Mouse (Mus musculus): ENCODE results near the gene Pmis2. TPM values are rescaled to one million over a fixed set of nuclear protein-coding genes. Genes with fewer than 3 reads are reported as not detected.
A peak's percentile ranks its signal among the peaks of the same experiment; 100 is the strongest.

Pmis2 gene
- 1 to 10 TPM; 2.3 to 2.6 TPM for total RNA-seq (2021)
- long read RNA-seq, experiment 1, partial matches to known transcripts = 0 of 3 reads
- long read RNA-seq, experiment 1, other reads (novel, unspliced or antisense) = 3 of 3 reads
- long read RNA-seq, experiment 2, partial matches to known transcripts = 0 of 2 reads
- long read RNA-seq, experiment 2, other reads (novel, unspliced or antisense) = 2 of 2 reads

GRCm38 (mm10) chr7:30671480-30671879, at the start of gene Pmis2:
Pmis2 (minus strand) TSS chr7:30671605.
- intact Hi-C loops (cut with DNase I; ENCODE audit: low total_unique reads) = no loop called here
- DNase-seq = no peak

- no peak for DNase-seq
- intact Hi-C loops (cut with DNase I; ENCODE audit: low total_unique reads) = no loop called here
Observed at GRCm38 (mm10) chr7:30719669-30720068, 48.3 kb upstream of the Pmis2 start.

- no peak for DNase-seq
- intact Hi-C loops (cut with DNase I; ENCODE audit: low total_unique reads) = no loop called here
Observed at GRCm38 (mm10) chr7:30717716-30718046, 46.3 kb upstream of the Pmis2 start.

GRCm38 (mm10) chr7:30717006-30717715, 45.8 kb upstream of the Pmis2 start:
- peak; percentile 46 for DNase-seq
- intact Hi-C loops (cut with DNase I; ENCODE audit: low total_unique reads) = no loop called here

- intact Hi-C loops (cut with DNase I; ENCODE audit: low total_unique reads) = no loop called here
- DNase-seq = no peak
Observed at GRCm38 (mm10) chr7:30711942-30712341, 40.5 kb upstream of the Pmis2 start, which contains the start of gene Atp4a. Atp4a (plus strand) TSS chr7:30712209.

GRCm38 (mm10) chr7:30707441-30707840, 36.0 kb upstream of the Pmis2 start:
- DNase-seq = no peak
- intact Hi-C loops (cut with DNase I; ENCODE audit: low total_unique reads) = no loop called here

GRCm38 (mm10) chr7:30706214-30706882, 34.9 kb upstream of the Pmis2 start:
- no peak for DNase-seq
- intact Hi-C loops (cut with DNase I; ENCODE audit: low total_unique reads) = no loop called here

- intact Hi-C loops (cut with DNase I; ENCODE audit: low total_unique reads) = no loop called here
- DNase-seq = no peak
Observed at GRCm38 (mm10) chr7:30698589-30698988, 27.2 kb upstream of the Pmis2 start, which contains the start of gene 2200002J24Rik. 2200002J24Rik (plus strand) TSS chr7:30698926.

GRCm38 (mm10) chr7:30698101-30698500, 26.7 kb upstream of the Pmis2 start:
- intact Hi-C loops (cut with DNase I; ENCODE audit: low total_unique reads) = no loop called here
- DNase-seq = no peak

- no peak for DNase-seq
- intact Hi-C loops (cut with DNase I; ENCODE audit: low total_unique reads) = no loop called here
Observed at GRCm38 (mm10) chr7:30688325-30688724, 16.9 kb upstream of the Pmis2 start.

GRCm38 (mm10) chr7:30683425-30683824, 12.0 kb upstream of the Pmis2 start:
- intact Hi-C loops (cut with DNase I; ENCODE audit: low total_unique reads) = no loop called here
- DNase-seq = no peak

- DNase-seq = peak; percentile 20
Observed at GRCm38 (mm10) chr7:30681897-30682296, 10.5 kb upstream of the Pmis2 start.

GRCm38 (mm10) chr7:30678263-30678975, 7.0 kb upstream of the Pmis2 start:
- intact Hi-C loops (cut with DNase I; ENCODE audit: low total_unique reads) = no loop called here
- DNase-seq = peak; percentile 28

More at GRCm38 (mm10) chr7:30681897-30682296, 10.5 kb upstream of the Pmis2 start:
- intact Hi-C loops (cut with DNase I; ENCODE audit: low total_unique reads) = no loop called here

GRCm38 (mm10) chr7:30669229-30669628, 2.2 kb downstream of the Pmis2 start:
- DNase-seq = no peak
- intact Hi-C loops (cut with DNase I; ENCODE audit: low total_unique reads) = no loop called here

- intact Hi-C loops (cut with DNase I; ENCODE audit: low total_unique reads) = no loop called here
Observed at GRCm38 (mm10) chr7:30665321-30665720, 6.1 kb downstream of the Pmis2 start.

GRCm38 (mm10) chr7:30664529-30665200, 6.7 kb downstream of the Pmis2 start, which contains the start of gene Haus5:
Haus5 (minus strand) TSS chr7:30664994.
- peak; percentile 87 for DNase-seq
- intact Hi-C loops (cut with DNase I; ENCODE audit: low total_unique reads) = no loop called here

More at GRCm38 (mm10) chr7:30665321-30665720, 6.1 kb downstream of the Pmis2 start:
- no peak for DNase-seq

GRCm38 (mm10) chr7:30649591-30650540, 21.5 kb downstream of the Pmis2 start, which contains the start of gene Rbm42:
Rbm42 (minus strand) TSS chr7:30650317.
- peak; percentile 99 for DNase-seq
- intact Hi-C loops (cut with DNase I; ENCODE audit: low total_unique reads) = no loop called here

GRCm38 (mm10) chr7:30639083-30639482, 32.3 kb downstream of the Pmis2 start:
- intact Hi-C loops (cut with DNase I; ENCODE audit: low total_unique reads) = no loop called here
- DNase-seq = no peak

Measured in gastrocnemius, postnatal 14 days (tissue).